Mouse (Mus musculus) midbrain, postnatal 0 days (tissue): ENCODE data around the gene Sept3. TPM values are rescaled to one million over a fixed set of nuclear protein-coding genes. Genes with fewer than 3 reads are reported as not detected.

Experiments used
- ATAC-seq: fragments of 200-750 bp; cut with Nextera tagmentation; 2 replicates; pipeline ENCODE4 v1.8.0; 2017; ENCODE audit warnings: moderate number of reproducible peaks, mild to moderate bottlenecking, moderate TSS enrichment, moderate library complexity; ENCODE audit not compliant: low FRiP score
- DNase-seq: peaks from one replicate; pipeline ENCODE4 v3.0.0-alpha.2; 2015; ENCODE audit warnings: low spot score
- H3K27ac ChIP-seq: fragments of 300-500 bp; sonication (generic); 2 replicates; pipeline ENCODE4 v1.5.1; 2014; ENCODE audit warnings: low read depth, mild to moderate bottlenecking, low read length, mixed read lengths
- H3K27me3 ChIP-seq: fragments of 300-500 bp; sonication (generic); 2 replicates; pipeline ENCODE4 v1.6.1; 2014; ENCODE audit warnings: low read length, control low read depth, mixed read lengths; ENCODE audit not compliant: insufficient read depth
- H3K36me3 ChIP-seq: fragments of 300-500 bp; sonication (generic); 2 replicates; pipeline ENCODE4 v1.6.1; 2014; ENCODE audit warnings: low read length, control low read depth, mixed read lengths; ENCODE audit not compliant: insufficient read depth
- H3K4me1 ChIP-seq: fragments of 300-500 bp; sonication (generic); 2 replicates; pipeline ENCODE4 v1.6.1; 2014; ENCODE audit warnings: mild to moderate bottlenecking, control low read depth, antibody characterized with exemption, low read length, mixed read lengths; ENCODE audit not compliant: insufficient read depth
- H3K4me2 ChIP-seq: fragments of 300-500 bp; sonication (generic); 2 replicates; pipeline ENCODE4 v1.6.1; 2014; ENCODE audit warnings: low read depth, mild to moderate bottlenecking, low read length, mixed read lengths; ENCODE audit not compliant: poor library complexity, severe bottlenecking
- H3K4me3 ChIP-seq: fragments of 300-500 bp; sonication (generic); 2 replicates; pipeline ENCODE4 v1.5.1; 2014; ENCODE audit warnings: low read depth, mild to moderate bottlenecking, low read length, moderate library complexity
- H3K9ac ChIP-seq: fragments of 300-500 bp; sonication (generic); replicated peaks from 2 replicates; pipeline ENCODE4 v1.6.1; 2014; ENCODE audit warnings: mild to moderate bottlenecking, low read length, moderate library complexity, mixed read lengths; ENCODE audit not compliant: poor library complexity, severe bottlenecking
- H3K9me3 ChIP-seq: fragments of 300-500 bp; sonication (generic); 2 replicates; pipeline ENCODE4 v1.6.1; 2016; ENCODE audit warnings: low read length, control low read depth
- CTCF ChIP-seq: IDR thresholded peaks from 2 replicates; pipeline ENCODE4 v1.5.1; 2016; ENCODE audit warnings: antibody characterized with exemption, mild to moderate bottlenecking
- WGBS: fragments of 180-500 bp; shearing (Covaris S2); extraction: QIAGEN DNeasy Blood & Tissue Kit; methylation state at CpG from one replicate; pipeline ENCODE4 v1.1.7; 2014; 5-methylcytosine and 5-hydroxymethylcytosine counted together
- polyA plus RNA-seq: library from polyadenylated mRNA; unstranded; fragments of >200 nt; fragmentation: Nextera tagmentation; extraction: Ambion mirVana; gene quantifications from 2 replicates; pipeline ENCODE4 v1.2.1, GENCODE M21; 2015
- total RNA-seq: library from RNA; depleted of rRNA; stranded (reverse); fragments of >200 nt; gene quantifications from 2 replicates; pipeline ENCODE4 v1.2.3, GENCODE M21; 2014

The Sept3 gene
- total and polyA plus RNA-seq, 2 experiments from 2014 or later: 404 to 480 TPM

GRCm38 (mm10) chr15:82322195-82322594, 47.5 kb downstream of the Sept3 start:
- TF ChIP-seq CTCF: no peak
- ATAC-seq: no peak
- Histone ChIP-seq H3K27me3 (no peaks in the 10 kb centered on the region), H3K36me3 (no peaks in the 10 kb centered on the region), H3K4me2 (no peak overlapping the region), H3K27ac (no peak overlapping the region), H3K9ac (no peak overlapping the region), H3K4me1 (no peaks in the 10 kb centered on the region), H3K9me3 (no peaks in the 10 kb centered on the region), H3K4me3 (no peak overlapping the region)
- WGBS: 74% methylated on average over 8 of the region's 8 CpGs
- DNase-seq: no peak

GRCm38 (mm10) chr15:82325382-82325781, 50.7 kb downstream of the Sept3 start:
- Histone ChIP-seq H3K36me3 (no peaks in the 10 kb centered on the region), H3K4me3 (no peak overlapping the region), H3K9me3 (no peaks in the 10 kb centered on the region), H3K4me2 (no peak overlapping the region), H3K4me1 (no peaks in the 10 kb centered on the region), H3K27ac (no peak overlapping the region), H3K27me3 (no peaks in the 10 kb centered on the region), H3K9ac (no peak overlapping the region)
- no peak for TF ChIP-seq CTCF
- 79% methylated on average over 2 of the region's 2 CpGs for WGBS
- ATAC-seq (no peak), DNase-seq (no peak)

GRCm38 (mm10) chr15:82335194-82335593, 60.5 kb downstream of the Sept3 start:
- H3K4me1 ChIP-seq: peaks cover 7% of the 10 kb centered on the region
- no peak for ATAC-seq
- no peak for DNase-seq
- H3K27me3 ChIP-seq: 0 out of 2 replicates have a peak, but pooled peaks cover under 1% of the 10 kb centered on the region
- TF ChIP-seq CTCF: no peak
- H3K4me3 ChIP-seq: no peak overlapping the region
- 94% methylated on average over 4 of the region's 4 CpGs for WGBS
- no peaks in the 10 kb centered on the region for H3K9me3 ChIP-seq
- H3K4me2 ChIP-seq: no peak overlapping the region
- no peak overlapping the region for H3K27ac ChIP-seq
- no peak overlapping the region for H3K9ac ChIP-seq
- H3K36me3 ChIP-seq: peaks cover 17% of the 10 kb centered on the region; the same call in 1 of the 2 replicates

GRCm38 (mm10) chr15:82336629-82337028, 61.9 kb downstream of the Sept3 start:
- Histone ChIP-seq H3K4me1 (peaks cover 7% of the 10 kb centered on the region), H3K36me3 (peaks cover 17% of the 10 kb centered on the region; the same call in 1 of the 2 replicates), H3K9me3 (no peaks in the 10 kb centered on the region), H3K9ac (no peak overlapping the region), H3K4me2 (no peak overlapping the region), H3K4me3 (no peak overlapping the region), H3K27me3 (peaks cover 9% of the 10 kb centered on the region; the same call in 1 of the 2 replicates), H3K27ac (no peak overlapping the region)
- 80% methylated on average over 12 of the region's 12 CpGs for WGBS
- no peak for DNase-seq
- no peak for TF ChIP-seq CTCF
- ATAC-seq: no peak

- H3K9ac ChIP-seq: peak overlapping the region; percentile 50
- WGBS: 55% methylated on average over 4 of the region's 4 CpGs
- H3K4me2 ChIP-seq: peak overlapping the region; percentile 60
- H3K27ac ChIP-seq: no peak overlapping the region
- H3K4me1 ChIP-seq: peaks cover 7% of the 10 kb centered on the region
- peak overlapping the region; percentile 43 for H3K4me3 ChIP-seq
- no peaks in the 10 kb centered on the region for H3K9me3 ChIP-seq
- H3K27me3 ChIP-seq: peaks cover 9% of the 10 kb centered on the region; the same call in 1 of the 2 replicates
- peaks cover 17% of the 10 kb centered on the region; the same call in 1 of the 2 replicates for H3K36me3 ChIP-seq
- no peak for TF ChIP-seq CTCF
- DNase-seq: no peak
- ATAC-seq: no peak
These were observed 63.2 kb downstream of the Sept3 start for GRCm38 (mm10) chr15:82337875-82338274.

- peak; percentile 97 for DNase-seq
- H3K9me3 ChIP-seq: no peaks in the 10 kb centered on the region
- peak within 1 kb of the TSS; percentile 19; the same call in 1 of the 2 replicates for H3K27ac ChIP-seq
- H3K4me2 ChIP-seq: peak within 1 kb of the TSS; percentile 60
- peaks cover 17% of the 10 kb centered on the region; the same call in 1 of the 2 replicates for H3K36me3 ChIP-seq
- ATAC-seq: peak; percentile 91
- peaks cover 7% of the 10 kb centered on the region for H3K4me1 ChIP-seq
- TF ChIP-seq CTCF: peak; percentile 18; the same call in 1 of the 2 replicates
- H3K4me3 ChIP-seq: peak within 1 kb of the TSS; percentile 43
- under 1% methylated on average over 41 of the region's 41 CpGs for WGBS
- H3K27me3 ChIP-seq: peaks cover 9% of the 10 kb centered on the region; the same call in 1 of the 2 replicates
- H3K9ac ChIP-seq: peak within 1 kb of the TSS; percentile 50
These were observed 64.0 kb downstream of the Sept3 start, which contains the start of the genes Naga, Pheta2 and Smdt1 for GRCm38 (mm10) chr15:82338593-82339112. TSS of gene Naga (minus strand) at chr15:82338925. TSS of gene Pheta2 (plus strand) at chr15:82338942. TSS of gene Smdt1 (plus strand) at chr15:82338959.
